Mouse (Mus musculus): ENCODE results near the gene Trim37. TPM values are rescaled to one million over a fixed set of nuclear protein-coding genes. Genes with fewer than 3 reads are reported as not detected.

Gene Trim37
- polyA plus RNA-seq, 1 experiment = 1.7 TPM

- Histone ChIP-seq H3K27ac (ENCODE audit: insufficient read depth, low read length) (no peak overlapping the region), H3K4me3 (ENCODE audit: extremely low read depth, insufficient read depth, insufficient read length) (no peak overlapping the region), H3K27me3 (ENCODE audit: control insufficient read depth, insufficient read depth, low read length) (no peaks in the 10 kb centered on the region), H3K4me1 (ENCODE audit: control insufficient read depth, insufficient read depth, insufficient read length) (no peaks in the 10 kb centered on the region; the same call in 1 of the 2 replicates), H3K36me3 (ENCODE audit: control insufficient read depth, insufficient read depth, low read length) (no peaks in the 10 kb centered on the region)
- 46% methylated on average over 15 of the region's 15 CpGs for WGBS
- no peak for DNase-seq (ENCODE audit: low read depth in 1 of 2, low spot score in 2 of 2)
- TF ChIP-seq CTCF (IDR thresholded peaks at IDR 0.05; ENCODE audit: extremely low read depth, insufficient read depth, insufficient read length, insufficient replicate concordance) (no peak), POLR2A (IDR thresholded peaks at IDR 0.05; ENCODE audit: low read depth, low read length) (no peak)
These were observed 113.4 kb downstream of the Trim37 start for GRCm38 (mm10) chr11:87240141-87240832.

DNA sequence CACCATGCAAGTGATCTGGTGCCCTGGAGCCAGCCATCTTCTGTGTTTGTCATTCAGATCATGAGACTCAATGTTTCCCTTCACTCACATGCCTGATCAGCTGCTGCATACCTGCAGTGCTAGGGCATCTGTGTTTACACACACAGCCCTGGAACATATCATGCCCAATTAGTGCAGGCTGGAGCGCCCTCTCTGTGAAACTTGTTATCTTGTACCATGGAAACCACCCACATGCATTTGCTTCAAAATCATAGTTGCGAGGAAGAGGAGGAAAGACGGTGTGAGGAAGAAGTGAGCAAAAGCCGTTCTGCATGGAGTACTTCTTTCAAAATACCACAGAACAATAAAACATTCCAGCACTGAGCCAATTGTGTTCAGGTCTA lies 113.9 kb downstream of the Trim37 start:
- TF ChIP-seq CTCF (IDR thresholded peaks at IDR 0.05; ENCODE audit: extremely low read depth, insufficient read depth, insufficient read length, insufficient replicate concordance) = no peak
- TF ChIP-seq POLR2A (IDR thresholded peaks at IDR 0.05; ENCODE audit: low read depth, low read length) = no peak
- DNase-seq (ENCODE audit: low read depth in 1 of 2, low spot score in 2 of 2) = no peak
- Histone ChIP-seq H3K4me3 (ENCODE audit: extremely low read depth, insufficient read depth, insufficient read length) (no peak overlapping the region), H3K36me3 (ENCODE audit: control insufficient read depth, insufficient read depth, low read length) (no peaks in the 10 kb centered on the region), H3K4me1 (ENCODE audit: control insufficient read depth, insufficient read depth, insufficient read length) (no peaks in the 10 kb centered on the region; the same call in 1 of the 2 replicates), H3K27ac (ENCODE audit: insufficient read depth, low read length) (no peak overlapping the region), H3K27me3 (ENCODE audit: control insufficient read depth, insufficient read depth, low read length) (no peaks in the 10 kb centered on the region)
- WGBS = 49% methylated on average over 4 of the region's 4 CpGs

GRCm38 (mm10) chr11:87241256-87241655 lies 114.4 kb downstream of the Trim37 start:
- 64% methylated on average over 7 of the region's 7 CpGs for WGBS
- Histone ChIP-seq H3K27ac (ENCODE audit: insufficient read depth, low read length) (no peak overlapping the region), H3K36me3 (ENCODE audit: control insufficient read depth, insufficient read depth, low read length) (no peaks in the 10 kb centered on the region), H3K27me3 (ENCODE audit: control insufficient read depth, insufficient read depth, low read length) (no peaks in the 10 kb centered on the region), H3K4me3 (ENCODE audit: extremely low read depth, insufficient read depth, insufficient read length) (no peak overlapping the region), H3K4me1 (ENCODE audit: control insufficient read depth, insufficient read depth, insufficient read length) (no peaks in the 10 kb centered on the region; the same call in 1 of the 2 replicates)
- DNase-seq (ENCODE audit: low read depth in 1 of 2, low spot score in 2 of 2) = no peak
- TF ChIP-seq POLR2A (IDR thresholded peaks at IDR 0.05; ENCODE audit: low read depth, low read length) (no peak), CTCF (IDR thresholded peaks at IDR 0.05; ENCODE audit: extremely low read depth, insufficient read depth, insufficient read length, insufficient replicate concordance) (no peak)

GRCm38 (mm10) chr11:87245171-87245840 lies 118.4 kb downstream of the Trim37 start:
- H3K4me1 ChIP-seq (ENCODE audit: control insufficient read depth, insufficient read depth, insufficient read length) = no peaks in the 10 kb centered on the region; the same call in 1 of the 2 replicates
- H3K36me3 ChIP-seq (ENCODE audit: control insufficient read depth, insufficient read depth, low read length) = no peaks in the 10 kb centered on the region
- no peak for DNase-seq (ENCODE audit: low read depth in 1 of 2, low spot score in 2 of 2)
- H3K27ac ChIP-seq (ENCODE audit: insufficient read depth, low read length) = no peak overlapping the region
- H3K27me3 ChIP-seq (ENCODE audit: control insufficient read depth, insufficient read depth, low read length) = no peaks in the 10 kb centered on the region
- WGBS = 24% methylated on average over 9 of the region's 9 CpGs
- H3K4me3 ChIP-seq (ENCODE audit: extremely low read depth, insufficient read depth, insufficient read length) = no peak overlapping the region
- TF ChIP-seq POLR2A (IDR thresholded peaks at IDR 0.05; ENCODE audit: low read depth, low read length) (no peak), CTCF (IDR thresholded peaks at IDR 0.05; ENCODE audit: extremely low read depth, insufficient read depth, insufficient read length, insufficient replicate concordance) (no peak)

DNA sequence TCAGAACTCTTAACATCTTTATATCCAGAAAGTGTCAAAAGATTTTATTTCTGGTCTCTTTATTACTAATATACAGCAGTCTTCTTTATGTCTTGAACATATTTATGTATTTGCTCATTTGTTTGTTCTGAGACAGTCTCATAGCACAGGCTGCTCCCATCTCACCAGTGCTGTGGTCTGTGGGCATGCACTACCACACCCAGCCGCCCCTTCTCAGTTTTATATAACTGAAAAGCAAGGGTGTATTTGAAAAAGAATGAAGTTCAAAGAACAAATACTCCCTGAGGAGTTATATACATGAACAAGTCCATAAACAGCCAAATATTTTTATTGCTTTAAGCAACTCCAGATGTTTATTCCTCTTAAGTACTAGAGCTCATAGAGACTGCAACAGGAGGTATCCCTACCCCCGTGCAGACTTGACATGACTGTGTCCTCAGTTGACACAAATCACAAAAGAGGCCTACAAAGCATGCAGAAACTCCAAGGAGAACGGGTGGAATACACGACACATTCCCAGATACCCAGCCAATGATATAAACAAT lies 119.3 kb downstream of the Trim37 start:
- 67% methylated on average over 4 of the region's 4 CpGs for WGBS
- no peak overlapping the region for H3K4me3 ChIP-seq (ENCODE audit: extremely low read depth, insufficient read depth, insufficient read length)
- no peaks in the 10 kb centered on the region for H3K27me3 ChIP-seq (ENCODE audit: control insufficient read depth, insufficient read depth, low read length)
- TF ChIP-seq CTCF (IDR thresholded peaks at IDR 0.05; ENCODE audit: extremely low read depth, insufficient read depth, insufficient read length, insufficient replicate concordance) (no peak), POLR2A (IDR thresholded peaks at IDR 0.05; ENCODE audit: low read depth, low read length) (no peak)
- DNase-seq (ENCODE audit: low read depth in 1 of 2, low spot score in 2 of 2) = no peak
- H3K4me1 ChIP-seq (ENCODE audit: control insufficient read depth, insufficient read depth, insufficient read length) = no peaks in the 10 kb centered on the region
- no peaks in the 10 kb centered on the region for H3K36me3 ChIP-seq (ENCODE audit: control insufficient read depth, insufficient read depth, low read length)
- no peak overlapping the region for H3K27ac ChIP-seq (ENCODE audit: insufficient read depth, low read length)

GRCm38 (mm10) chr11:87246724-87247493 lies 120.0 kb downstream of the Trim37 start:
- no peak overlapping the region for H3K27ac ChIP-seq (ENCODE audit: insufficient read depth, low read length)
- no peaks in the 10 kb centered on the region for H3K4me1 ChIP-seq (ENCODE audit: control insufficient read depth, insufficient read depth, insufficient read length)
- H3K27me3 ChIP-seq (ENCODE audit: control insufficient read depth, insufficient read depth, low read length) = no peaks in the 10 kb centered on the region
- H3K36me3 ChIP-seq (ENCODE audit: control insufficient read depth, insufficient read depth, low read length) = no peaks in the 10 kb centered on the region
- H3K4me3 ChIP-seq (ENCODE audit: extremely low read depth, insufficient read depth, insufficient read length) = no peak overlapping the region
- DNase-seq (ENCODE audit: low read depth in 1 of 2, low spot score in 2 of 2) = no peak
- 68% methylated on average over 9 of the region's 9 CpGs for WGBS
- TF ChIP-seq POLR2A (IDR thresholded peaks at IDR 0.05; ENCODE audit: low read depth, low read length) = no peak
- TF ChIP-seq CTCF (IDR thresholded peaks at IDR 0.05; ENCODE audit: extremely low read depth, insufficient read depth, insufficient read length, insufficient replicate concordance) = no peak
